Mouse (Mus musculus) CH12.LX (cell line): ENCODE data around the gene Fam196a. TPM values are rescaled to one million over a fixed set of nuclear protein-coding genes. Genes with fewer than 3 reads are reported as not detected.

Source experiments
- DNase-seq: peaks from one replicate; pipeline ENCODE4 v3.0.0-alpha.2; 2013; ENCODE audit errors: extremely low read depth
- H3K27ac ChIP-seq: 2 replicates; pipeline ENCODE4 v1.5.1; 2012; ENCODE audit warnings: low read depth, mild to moderate bottlenecking, control low read depth, moderate library complexity; ENCODE audit not compliant: insufficient read depth
- H3K27me3 ChIP-seq: replicated peaks from 2 replicates; pipeline ENCODE3; 2012; ENCODE audit warnings: inconsistent platforms
- H3K36me3 ChIP-seq, 2 experiments: replicated peaks in 1 of 2; 2 replicates each; pipeline versions ENCODE3 to v1.6.1; 2012; ENCODE audit warnings: inconsistent platforms in 1 of 2, low read length in 1 of 2, mild to moderate bottlenecking in 1 of 2, mixed read lengths in 1 of 2, moderate library complexity in 1 of 2; ENCODE audit not compliant: control insufficient read depth in 1 of 2, insufficient read depth in 1 of 2
- H3K4me1 ChIP-seq, 2 experiments: 2 replicates each; pipeline ENCODE4 v1.6.1; 2012; ENCODE audit warnings: inconsistent platforms in 1 of 2, moderate library complexity in 1 of 2; ENCODE audit not compliant: insufficient read depth in 2 of 2, control insufficient read depth in 1 of 2
- H3K4me2 ChIP-seq: 2 replicates; pipeline ENCODE4 v1.6.1; 2012; ENCODE audit warnings: low read depth, mild to moderate bottlenecking, control low read depth; ENCODE audit not compliant: poor library complexity, insufficient read depth, severe bottlenecking
- H3K4me3 ChIP-seq, 3 experiments: fragments of 150-350 bp in 1 of 3; sonication (generic) in 1 of 3; replicated peaks in 1 of 3; 2 replicates each; pipeline versions ENCODE3 to v1.5.1; 2011 to 2012; ENCODE audit warnings: low read depth in 2 of 3, low read length in 2 of 3, mild to moderate bottlenecking in 2 of 3, moderate library complexity in 2 of 3, control low read depth in 1 of 3, improper control_type of control experiment in 1 of 3, inconsistent platforms in 1 of 3, mixed read lengths in 1 of 3; ENCODE audit not compliant: poor library complexity in 1 of 3
- H3K79me2 ChIP-seq: replicated peaks from 2 replicates; pipeline ENCODE4 v1.6.1; 2012; ENCODE audit warnings: mild to moderate bottlenecking, moderate library complexity; ENCODE audit not compliant: control insufficient read depth, poor library complexity, insufficient read depth, severe bottlenecking; ENCODE audit errors: extremely low read depth
- H3K9ac ChIP-seq: 2 replicates; pipeline ENCODE4 v1.6.1; 2012; ENCODE audit warnings: low read depth, mild to moderate bottlenecking, control low read depth, moderate library complexity; ENCODE audit not compliant: insufficient read depth
- H3K9me3 ChIP-seq: replicated peaks from 2 replicates; pipeline ENCODE3; 2012; ENCODE audit warnings: low read length, inconsistent platforms, mixed read lengths
- EP300 ChIP-seq: IDR thresholded peaks from 2 replicates; pipeline ENCODE4 v1.6.1; 2011; ENCODE audit warnings: low read length, improper control_type of control experiment
- dilution Hi-C: fragments of 300-500 bp; cut with MboI; formaldehyde crosslinking; loops from 2 replicates; pipeline ENCODE4 v1.14.3; 2020; ENCODE audit warnings: low sequenced_read_pairs; ENCODE audit not compliant: extremely low pct_unique_long_range_greater_than_20kb, extremely low pct_ligation_motif_present
- in situ Hi-C: fragments of 300-500 bp; cut with MboI; formaldehyde crosslinking; loops from 3 replicates; pipeline ENCODE4 v1.14.3; 2019; ENCODE audit warnings: low sequenced_read_pairs, low pct_ligation_motif_present, low pct_unique_long_range_greater_than_20kb, mixed read lengths
- polyA plus RNA-seq: library from polyadenylated mRNA; unstranded; fragments of >175 nt; gene quantifications from 2 replicates; pipeline ENCODE4 v1.2.1, GENCODE M21; 2012; ENCODE audit warnings: low read depth; ENCODE audit not compliant: insufficient read length
- total RNA-seq, 2 experiments: library from RNA; depleted of rRNA; stranded (reverse); fragments of 300-350 nt in 1 of 2; fragments of >200 nt in 1 of 2; gene quantifications; 2 replicates each; pipeline ENCODE4 v1.2.3; 2012 to 2014

Gene Fam196a
- total and polyA plus RNA-seq, 3 experiments = not detected

DNA sequence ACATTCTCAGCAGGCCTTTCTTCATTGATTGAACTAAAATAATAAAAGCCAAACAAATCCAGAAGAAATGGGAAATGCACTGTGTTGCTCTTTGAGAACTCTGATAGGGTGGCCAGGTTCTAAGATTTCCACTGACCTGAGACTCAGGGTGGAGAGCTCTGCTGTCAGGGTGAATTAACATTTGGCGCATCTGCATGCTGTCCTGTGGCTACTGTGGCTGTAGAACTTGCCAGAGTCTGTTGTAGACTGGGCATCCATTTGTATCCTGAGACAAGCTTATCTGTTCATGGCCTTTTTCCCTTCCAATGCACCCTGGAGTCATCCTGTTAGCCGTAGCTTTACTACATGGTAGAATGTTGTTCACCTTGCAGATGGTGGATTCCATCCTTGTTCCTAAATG lies 98.2 kb downstream of the Fam196a start:
- dilution Hi-C loops = no loop called here
- no peak overlapping the region for H3K4me3 ChIP-seq
- no peak overlapping the region for H3K27ac ChIP-seq
- in situ Hi-C loops = no loop called here
- H3K9me3 ChIP-seq = peaks cover 75% of the 10 kb centered on the region
- no peaks in the 10 kb centered on the region for H3K4me1 ChIP-seq
- H3K27me3 ChIP-seq = no peaks in the 10 kb centered on the region
- TF ChIP-seq EP300 = no peak
- TF ChIP-seq, all 38 proteins: peak for 0
- Histone ChIP-seq H3K9ac (no peak overlapping the region), H3K36me3 (no peaks in the 10 kb centered on the region), H3K4me2 (no peak overlapping the region), H3K79me2 (no peaks in the 10 kb centered on the region)
- DNase-seq = no peak
